Mouse (Mus musculus) testis, adult 2 months (tissue): ENCODE results near the gene Scgb1b18. TPM values are rescaled to one million over a fixed set of nuclear protein-coding genes. Genes with fewer than 3 reads are reported as not detected.
"Not testable (repeated sequence)": the region's sequence is repeated elsewhere in the genome, so short reads cannot be mapped to it uniquely, and the experiment has no call there.

ENCODE experiments used
- H3K27ac ChIP-seq: fragments of 200-500 bp; 2 replicates; pipeline ENCODE4 v1.5.1; 2012; ENCODE audit warnings: low read depth, low read length; ENCODE audit not compliant: control insufficient read depth, insufficient read depth
- H3K27me3 ChIP-seq: fragments of 200-500 bp; 2 replicates; pipeline ENCODE4 v1.6.1; 2012; ENCODE audit warnings: mild to moderate bottlenecking, low read length, moderate library complexity; ENCODE audit not compliant: control insufficient read depth, insufficient read depth
- H3K36me3 ChIP-seq: fragments of 200-500 bp; 2 replicates; pipeline ENCODE4 v1.6.1; 2012; ENCODE audit warnings: mild to moderate bottlenecking, low read length; ENCODE audit not compliant: control insufficient read depth, insufficient read depth
- H3K4me1 ChIP-seq: fragments of 200-500 bp; 2 replicates; pipeline ENCODE4 v1.6.1; 2012; ENCODE audit warnings: low read length; ENCODE audit not compliant: control insufficient read depth, insufficient read depth
- H3K4me3 ChIP-seq: fragments of 200-500 bp; 2 replicates; pipeline ENCODE4 v1.5.1; 2012; ENCODE audit warnings: low read depth, mild to moderate bottlenecking, low read length, moderate library complexity, mixed read lengths; ENCODE audit not compliant: control insufficient read depth
- polyA plus RNA-seq: library from polyadenylated mRNA; depleted of rRNA; stranded (reverse); fragments of >200 nt; gene quantifications from 2 replicates; pipeline ENCODE4 v1.2.3, GENCODE M21; 2012; rRNA removed

Gene Scgb1b18
- polyA plus RNA-seq: not detected in 2 replicates

DNA sequence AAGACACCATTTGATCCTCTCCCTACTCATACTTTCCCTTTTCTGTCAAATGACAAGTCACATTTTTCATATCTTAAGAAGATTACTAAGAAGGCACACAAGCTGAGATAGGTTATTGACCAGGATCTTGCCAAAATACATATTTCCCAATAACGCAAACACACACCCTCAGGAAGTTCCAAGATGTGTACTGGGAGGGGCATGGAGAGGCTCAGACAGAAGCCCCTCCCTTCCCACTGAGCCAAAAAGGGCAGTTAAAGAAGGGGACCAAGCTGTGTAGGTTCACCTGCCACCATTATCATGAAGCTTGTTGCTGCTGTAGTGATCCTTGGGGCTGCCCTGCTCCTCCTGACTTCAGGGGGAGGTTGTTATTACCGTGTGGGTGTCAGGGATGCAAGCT is at the start of gene Scgb1b18:
Gene Scgb1b18, plus strand, starts transcription at position 301 of the 400 bp plus-strand sequence.
- not testable (repeated sequence) for H3K4me1 ChIP-seq, H3K36me3 ChIP-seq, H3K27ac ChIP-seq, H3K4me3 ChIP-seq, H3K27me3 ChIP-seq

DNA sequence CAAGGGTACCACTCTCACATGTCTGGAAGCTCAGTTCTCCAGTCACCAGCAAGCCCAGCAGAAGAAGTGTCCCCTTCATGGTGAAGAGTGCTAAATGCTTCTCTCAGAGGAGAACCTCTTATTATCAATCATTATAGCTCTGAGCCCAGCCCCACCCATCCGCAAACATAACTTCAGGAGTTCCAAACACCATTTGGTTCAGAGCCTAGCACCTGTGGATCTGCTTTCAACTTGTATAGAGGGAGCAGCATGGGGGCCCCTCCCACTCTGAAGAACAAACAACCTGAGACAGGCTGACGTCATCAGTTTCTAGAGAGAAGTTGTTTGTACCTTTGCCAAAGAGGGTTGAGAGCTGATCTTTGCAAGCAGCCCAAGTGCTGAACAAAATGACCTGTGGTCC is 11.6 kb upstream of the Scgb1b18 start, which contains the start of gene Scgb2b18:
Gene Scgb2b18, minus strand, starts transcription at position 101 of the 400 bp plus-strand sequence.
- H3K4me1 ChIP-seq, H3K27me3 ChIP-seq, H3K4me3 ChIP-seq, H3K36me3 ChIP-seq, H3K27ac ChIP-seq: not testable (repeated sequence)

Other genes starting within 250 kb of the Scgb1b18 start
- not detected in 2 replicates for gene Scgb2b17, start 129.0 kb upstream of the Scgb1b18 start, polyA plus RNA-seq
- not detected in 2 replicates for gene Scgb1b17, start 122.1 kb upstream of the Scgb1b18 start, polyA plus RNA-seq
- not detected in 2 replicates for gene Scgb2b18, start 11.7 kb upstream of the Scgb1b18 start, polyA plus RNA-seq
- gene Scgb2b19, start 94.8 kb downstream of the Scgb1b18 start, polyA plus RNA-seq: not detected in 2 replicates
- not detected in 2 replicates for gene Scgb1b19, start 101.7 kb downstream of the Scgb1b18 start, polyA plus RNA-seq
- not detected in 2 replicates for gene Scgb2b20, start 180.8 kb downstream of the Scgb1b18 start, polyA plus RNA-seq
- gene Scgb1b20, start 187.7 kb downstream of the Scgb1b18 start, polyA plus RNA-seq: not detected in 2 replicates